Mouse (Mus musculus) limb, embryonic 13.5 days (tissue): Measurements from ENCODE around the gene Anapc2. TPM values are rescaled to one million over a fixed set of nuclear protein-coding genes. Genes with fewer than 3 reads are reported as not detected.
"Not testable (repeated sequence)": the region's sequence is repeated elsewhere in the genome, so short reads cannot be mapped to it uniquely, and the experiment has no call there.

ENCODE experiments used
- ATAC-seq: fragments of 200-750 bp; cut with Nextera tagmentation; 2 replicates; pipeline ENCODE4 v1.8.0; 2017; ENCODE audit warnings: low read depth, moderate number of reproducible peaks, moderate TSS enrichment; ENCODE audit not compliant: low FRiP score
- H3K27ac ChIP-seq: fragments of 300-500 bp; sonication (generic); 2 replicates; pipeline ENCODE4 v1.5.1; 2015; ENCODE audit warnings: inconsistent platforms, mild to moderate bottlenecking, moderate library complexity
- H3K27me3 ChIP-seq: fragments of 300-500 bp; sonication (generic); 2 replicates; pipeline ENCODE4 v1.6.1; 2015; ENCODE audit warnings: mild to moderate bottlenecking, inconsistent platforms
- H3K36me3 ChIP-seq: fragments of 300-500 bp; sonication (generic); 2 replicates; pipeline ENCODE4 v1.6.1; 2015; ENCODE audit warnings: inconsistent platforms, mild to moderate bottlenecking, moderate library complexity
- H3K4me1 ChIP-seq: fragments of 300-500 bp; sonication (generic); 2 replicates; pipeline ENCODE4 v1.6.1; 2015; ENCODE audit warnings: inconsistent platforms
- H3K4me2 ChIP-seq: fragments of 300-500 bp; sonication (generic); replicated peaks from 2 replicates; pipeline ENCODE4 v1.6.1; 2015; ENCODE audit warnings: inconsistent platforms, mild to moderate bottlenecking, moderate library complexity
- H3K4me3 ChIP-seq: fragments of 300-500 bp; sonication (generic); 2 replicates; pipeline ENCODE4 v1.5.1; 2015; ENCODE audit warnings: moderate library complexity, mild to moderate bottlenecking, inconsistent platforms
- H3K9ac ChIP-seq: fragments of 300-500 bp; sonication (generic); 2 replicates; pipeline ENCODE4 v1.6.1; 2015; ENCODE audit warnings: mild to moderate bottlenecking, inconsistent platforms
- H3K9me3 ChIP-seq: fragments of 300-500 bp; sonication (generic); 2 replicates; pipeline ENCODE4 v1.6.1; 2016; ENCODE audit warnings: inconsistent platforms
- WGBS: fragments of 180-500 bp; shearing (Covaris S2); methylation state at CpG from one replicate; pipeline ENCODE4 v1.1.7; 2015; 5-methylcytosine and 5-hydroxymethylcytosine counted together
- polyA plus RNA-seq: library from polyadenylated mRNA; unstranded; fragments of >200 nt; fragmentation: Nextera tagmentation; extraction: Ambion mirVana; gene quantifications from 2 replicates; pipeline ENCODE4 v1.2.1, GENCODE M21; 2015

The Anapc2 gene
- polyA plus RNA-seq, 1 experiment from 2014 or later, result 154 TPM

GRCm38 (mm10) chr2:25243342-25243741, 28.9 kb upstream of the Anapc2 start:
- H3K27me3 ChIP-seq, result peaks cover 45% of the 10 kb centered on the region
- no peak for ATAC-seq
- 74% methylated on average over 8 of the region's 8 CpGs for WGBS
- no peaks in the 10 kb centered on the region for H3K9me3 ChIP-seq
- H3K9ac ChIP-seq, result no peak overlapping the region
- H3K4me2 ChIP-seq, result peak overlapping the region; percentile 95; the same call in 1 of the 2 replicates
- no peak overlapping the region for H3K27ac ChIP-seq
- H3K4me3 ChIP-seq, result no peak overlapping the region
- H3K4me1 ChIP-seq, result peaks cover 24% of the 10 kb centered on the region
- H3K36me3 ChIP-seq, result peaks cover 30% of the 10 kb centered on the region

- H3K27ac ChIP-seq, result no peak overlapping the region
- H3K27me3 ChIP-seq, result peaks cover 40% of the 10 kb centered on the region
- ATAC-seq, result no peak
- H3K4me3 ChIP-seq, result no peak overlapping the region
- H3K4me2 ChIP-seq, result no peak overlapping the region
- H3K36me3 ChIP-seq, result peaks cover 38% of the 10 kb centered on the region
- H3K9me3 ChIP-seq, result no peaks in the 10 kb centered on the region
- peaks cover 24% of the 10 kb centered on the region for H3K4me1 ChIP-seq
- no peak overlapping the region for H3K9ac ChIP-seq
- 83% methylated on average over 4 of the region's 4 CpGs for WGBS
Measured at GRCm38 (mm10) chr2:25244144-25244543, 28.1 kb upstream of the Anapc2 start.

GRCm38 (mm10) chr2:25246183-25247072, 25.9 kb upstream of the Anapc2 start, which contains the start of gene AL732309.1:
Gene AL732309.1 (minus strand): TSS chr2:25246863.
- Histone ChIP-seq H3K27ac (no peak within 1 kb of the TSS), H3K4me2 (no peak within 1 kb of the TSS), H3K36me3 (peaks cover 61% of the 10 kb centered on the region), H3K9me3 (no peaks in the 10 kb centered on the region), H3K27me3 (peaks cover 31% of the 10 kb centered on the region), H3K9ac (no peak within 1 kb of the TSS), H3K4me3 (no peak within 1 kb of the TSS), H3K4me1 (peaks cover 13% of the 10 kb centered on the region)
- 89% methylated on average over 10 of the region's 10 CpGs for WGBS
- no peak for ATAC-seq

GRCm38 (mm10) chr2:25252331-25252730, 19.9 kb upstream of the Anapc2 start:
- WGBS, result 85% methylated on average over 1 of the region's 1 CpGs
- no peaks in the 10 kb centered on the region for H3K27me3 ChIP-seq
- no peak overlapping the region for H3K4me2 ChIP-seq
- H3K9me3 ChIP-seq, result no peaks in the 10 kb centered on the region
- peaks cover 56% of the 10 kb centered on the region for H3K36me3 ChIP-seq
- no peak overlapping the region for H3K4me3 ChIP-seq
- no peak overlapping the region for H3K9ac ChIP-seq
- no peak overlapping the region for H3K27ac ChIP-seq
- H3K4me1 ChIP-seq, result peaks cover 18% of the 10 kb centered on the region
- no peak for ATAC-seq

GRCm38 (mm10) chr2:25255284-25255779, 16.9 kb upstream of the Anapc2 start, which contains the start of gene Tmem203:
Gene Tmem203 (plus strand): TSS chr2:25255439.
- H3K4me2 ChIP-seq, result peak within 1 kb of the TSS; percentile 99
- H3K27ac ChIP-seq, result peak within 1 kb of the TSS; percentile 69
- ATAC-seq, result peak; percentile 89
- H3K27me3 ChIP-seq, result no peaks in the 10 kb centered on the region
- peaks cover 18% of the 10 kb centered on the region for H3K4me1 ChIP-seq
- peak within 1 kb of the TSS; percentile 81 for H3K4me3 ChIP-seq
- H3K9me3 ChIP-seq, result no peaks in the 10 kb centered on the region
- H3K9ac ChIP-seq, result peak within 1 kb of the TSS; percentile 85
- peaks cover 32% of the 10 kb centered on the region for H3K36me3 ChIP-seq
- 1% methylated on average over 39 of the region's 39 CpGs for WGBS

GRCm38 (mm10) chr2:25256443-25257109, 15.7 kb upstream of the Anapc2 start:
- H3K9me3 ChIP-seq, H3K27me3 ChIP-seq, H3K27ac ChIP-seq, ATAC-seq: not testable (repeated sequence)
- Histone ChIP-seq H3K4me1 (peaks cover 18% of the 10 kb centered on the region), H3K9ac (peak overlapping the region; percentile 85), H3K36me3 (peaks cover 20% of the 10 kb centered on the region), H3K4me3 (peak overlapping the region; percentile 81), H3K4me2 (peak overlapping the region; percentile 99)
- 56% methylated on average over 12 of the region's 12 CpGs for WGBS

- not testable (repeated sequence) for H3K27me3 ChIP-seq, H3K9ac ChIP-seq, H3K9me3 ChIP-seq, H3K4me3 ChIP-seq, H3K27ac ChIP-seq, H3K4me2 ChIP-seq, ATAC-seq
- Histone ChIP-seq H3K36me3 (peaks cover 13% of the 10 kb centered on the region; the same call in 1 of the 2 replicates), H3K4me1 (peaks cover 18% of the 10 kb centered on the region)
- 83% methylated on average over 5 of the region's 5 CpGs for WGBS
Measured at GRCm38 (mm10) chr2:25257250-25257649, 15.0 kb upstream of the Anapc2 start.

GRCm38 (mm10) chr2:25258887-25259286, 13.4 kb upstream of the Anapc2 start:
- Histone ChIP-seq H3K27me3 (peaks cover 9% of the 10 kb centered on the region), H3K4me3 (no peak overlapping the region), H3K4me1 (peaks cover 28% of the 10 kb centered on the region), H3K9ac (no peak overlapping the region), H3K9me3 (no peaks in the 10 kb centered on the region), H3K27ac (no peak overlapping the region), H3K4me2 (no peak overlapping the region), H3K36me3 (0 out of 2 replicates have a peak, but pooled peaks cover 6% of the 10 kb centered on the region)
- no peak for ATAC-seq
- 71% methylated on average over 2 of the region's 2 CpGs for WGBS

GRCm38 (mm10) chr2:25261870-25262269, 10.4 kb upstream of the Anapc2 start:
- Histone ChIP-seq H3K9me3 (no peaks in the 10 kb centered on the region), H3K9ac (peak overlapping the region; percentile 45; the same call in 1 of the 2 replicates), H3K36me3 (0 out of 2 replicates have a peak, but pooled peaks cover 6% of the 10 kb centered on the region), H3K27me3 (peaks cover 22% of the 10 kb centered on the region), H3K4me2 (peak overlapping the region; percentile 99), H3K27ac (no peak overlapping the region), H3K4me1 (peaks cover 39% of the 10 kb centered on the region), H3K4me3 (peak overlapping the region; percentile 68)
- ATAC-seq, result no peak
- WGBS, result 50% methylated on average over 12 of the region's 12 CpGs

GRCm38 (mm10) chr2:25262291-25262767, 9.9 kb upstream of the Anapc2 start, which contains the start of gene Tprn:
Gene Tprn (plus strand): TSS chr2:25262618.
- Histone ChIP-seq H3K27ac (no peak within 1 kb of the TSS), H3K4me3 (peak within 1 kb of the TSS; percentile 68), H3K27me3 (peaks cover 22% of the 10 kb centered on the region), H3K9ac (peak within 1 kb of the TSS; percentile 79), H3K4me2 (peak within 1 kb of the TSS; percentile 99), H3K36me3 (0 out of 2 replicates have a peak, but pooled peaks cover 6% of the 10 kb centered on the region), H3K4me1 (peaks cover 39% of the 10 kb centered on the region), H3K9me3 (no peaks in the 10 kb centered on the region)
- WGBS, result under 1% methylated on average over 38 of the region's 39 CpGs
- ATAC-seq, result peak; percentile 99

GRCm38 (mm10) chr2:25262795-25263622, 9.3 kb upstream of the Anapc2 start:
- ATAC-seq, result no peak
- Histone ChIP-seq H3K9me3 (no peaks in the 10 kb centered on the region), H3K27me3 (peaks cover 22% of the 10 kb centered on the region), H3K4me1 (peaks cover 39% of the 10 kb centered on the region), H3K36me3 (0 out of 2 replicates have a peak, but pooled peaks cover 6% of the 10 kb centered on the region), H3K4me3 (peak overlapping the region; percentile 68), H3K4me2 (peak overlapping the region; percentile 99), H3K9ac (peak overlapping the region; percentile 79), H3K27ac (no peak overlapping the region)
- under 1% methylated on average over 82 of the region's 82 CpGs for WGBS
